Mouse (Mus musculus): ENCODE measurements around the gene Psmd4. TPM values are rescaled to one million over a fixed set of nuclear protein-coding genes. Genes with fewer than 3 reads are reported as not detected.
"Not testable (repeated sequence)": the region's sequence is repeated elsewhere in the genome, so short reads cannot be mapped to it uniquely, and the experiment has no call there.

Psmd4 gene
- total RNA-seq, 2 experiments from 2014 or later = 156 to 164 TPM

DNA sequence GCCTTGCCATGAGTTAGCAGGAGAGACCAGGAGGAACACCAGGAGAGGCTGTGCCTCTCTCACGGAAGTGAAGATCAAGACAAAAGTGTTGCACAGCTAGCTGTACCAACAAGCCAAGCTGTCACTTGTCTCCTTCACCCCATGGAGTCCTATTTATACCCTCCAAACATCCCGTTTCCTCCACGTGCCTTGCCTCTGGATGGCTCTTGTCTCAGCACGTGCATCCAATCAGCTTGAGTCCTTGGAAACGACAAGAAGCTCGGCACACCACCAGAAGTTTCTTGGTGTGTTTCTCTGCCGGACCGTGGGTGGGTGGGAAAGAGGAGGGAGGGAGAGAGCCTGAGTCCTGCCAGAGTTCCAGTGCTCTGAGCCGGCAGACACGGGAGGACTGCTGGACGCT, 17.9 kb downstream of the Psmd4 start:
- no peak overlapping the region for H3K27ac ChIP-seq
- peak in 1 of 2 experiments; percentile 34 for DNase-seq (ENCODE audit: extremely low spot score in 1 of 2, low spot score in 2 of 2)
- H3K4me3 ChIP-seq = no peak overlapping the region
- TF ChIP-seq CTCF (IDR thresholded peaks at IDR 0.05) = no peak
- intact Hi-C loops (cut with DNase I) = no loop called here

DNA sequence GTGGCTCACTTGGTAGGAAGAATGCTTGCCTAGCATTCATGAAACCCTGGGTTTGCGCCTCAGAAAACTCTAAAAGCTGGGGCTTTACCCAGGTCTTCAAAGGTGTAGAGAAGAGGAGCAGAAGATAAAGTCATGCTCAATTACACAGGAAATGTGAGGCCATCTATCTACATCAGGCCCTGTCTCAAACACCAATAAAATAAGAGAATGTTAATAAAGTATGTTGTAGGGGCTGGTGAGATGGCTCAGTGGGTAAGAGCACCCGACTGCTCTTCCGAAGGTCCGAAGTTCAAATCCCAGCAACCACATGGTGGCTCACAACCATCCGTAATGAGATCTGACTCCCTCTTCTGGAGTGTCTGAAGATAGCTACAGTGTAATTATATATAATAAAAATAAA, 21.5 kb downstream of the Psmd4 start:
- DNase-seq (ENCODE audit: extremely low spot score in 1 of 2, low spot score in 2 of 2); H3K4me3 ChIP-seq; intact Hi-C loops (cut with DNase I); H3K27ac ChIP-seq: not testable (repeated sequence)

DNA sequence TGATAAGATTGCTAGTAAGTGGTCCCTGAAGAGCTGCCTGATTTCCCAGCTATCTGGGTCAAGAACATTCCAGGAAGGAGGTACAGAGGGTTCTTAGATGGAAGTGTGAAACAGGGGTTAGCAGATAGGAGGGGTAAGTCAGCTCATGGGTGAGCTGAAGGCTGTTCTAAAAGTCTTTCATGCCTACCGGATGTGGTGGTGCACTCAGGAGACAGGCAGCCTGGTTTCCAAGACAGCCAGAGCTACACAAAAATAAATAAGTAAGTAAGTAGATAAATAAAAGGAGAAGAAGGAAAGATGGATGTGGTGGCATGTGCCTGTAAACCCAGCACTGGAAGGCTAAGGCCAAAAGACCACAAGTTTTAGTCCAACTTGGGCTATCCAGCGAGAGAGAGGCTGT, 23.7 kb downstream of the Psmd4 start:
- Histone ChIP-seq H3K27ac (no peak overlapping the region), H3K4me3 (no peak overlapping the region)
- intact Hi-C loops (cut with DNase I) = no loop called here
- DNase-seq (ENCODE audit: extremely low spot score in 1 of 2, low spot score in 2 of 2) = no peak
- TF ChIP-seq CTCF (IDR thresholded peaks at IDR 0.05) = no peak

DNA sequence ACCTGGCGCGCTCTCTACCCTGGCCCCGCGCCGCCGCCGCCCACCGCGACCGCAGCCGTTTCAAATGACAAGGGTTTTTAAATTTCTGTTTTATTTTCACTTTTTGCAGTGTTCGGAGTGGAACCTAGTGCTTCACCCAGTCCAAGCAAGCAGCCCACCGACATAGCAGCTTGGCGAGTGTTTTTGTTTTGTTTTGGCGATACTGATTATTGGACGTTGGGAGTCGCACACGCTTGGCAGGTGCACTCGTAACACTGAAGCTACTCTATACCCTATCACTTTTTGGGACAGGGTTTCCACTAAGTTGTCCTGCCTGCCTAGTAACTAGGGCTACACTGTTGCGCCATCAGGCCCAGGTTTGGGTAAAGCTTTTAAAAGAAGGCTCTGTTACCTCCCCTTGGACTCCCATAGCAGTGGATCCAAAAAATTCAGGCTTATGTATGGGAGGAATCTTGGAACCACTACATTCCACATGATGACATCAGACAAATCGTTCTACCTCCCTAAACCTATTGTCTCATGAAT, 25.8 kb downstream of the Psmd4 start:
- no peak for TF ChIP-seq CTCF (IDR thresholded peaks at IDR 0.05)
- no peak for DNase-seq (ENCODE audit: extremely low spot score in 1 of 2, low spot score in 2 of 2)
- intact Hi-C loops (cut with DNase I) = no loop called here
- Histone ChIP-seq H3K4me3 (peak overlapping the region; percentile 95), H3K27ac (peak overlapping the region; percentile 94)

DNA sequence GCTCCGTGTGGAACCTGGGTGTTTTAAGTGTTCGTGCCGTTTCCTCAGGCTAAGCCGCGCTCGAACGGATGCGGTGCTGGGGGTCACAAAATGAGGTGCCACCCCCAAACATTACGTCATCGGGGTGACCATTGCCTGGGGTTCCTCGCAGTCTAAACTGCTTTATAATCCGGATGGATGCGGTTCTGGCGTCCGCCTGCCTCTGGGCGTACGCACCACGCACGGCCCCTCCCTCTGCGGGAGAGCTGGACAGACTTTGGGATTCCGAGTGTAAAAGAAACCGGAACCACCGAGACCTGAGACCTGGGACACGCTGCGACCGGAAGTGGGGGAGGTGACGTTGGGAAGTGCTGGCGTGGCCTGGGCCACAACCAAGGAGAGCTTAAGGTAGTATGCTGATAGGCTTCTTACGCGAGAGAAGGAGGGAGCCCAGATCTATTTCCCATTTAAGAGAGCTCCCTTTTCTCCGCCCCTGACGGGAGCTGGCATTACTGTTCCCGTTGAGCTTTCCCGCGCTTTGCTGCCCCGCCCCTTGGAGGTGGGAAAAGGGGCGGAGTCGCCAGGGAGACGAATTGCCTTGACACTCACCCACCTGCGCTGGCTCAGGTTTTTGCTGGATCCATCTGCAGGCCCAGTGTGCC, 26.4 kb downstream of the Psmd4 start:
- intact Hi-C loops (cut with DNase I) = no loop called here
- TF ChIP-seq CTCF (IDR thresholded peaks at IDR 0.05) = no peak; the same call in 1 of the 2 replicates
- H3K4me3 ChIP-seq = peak overlapping the region; percentile 95
- H3K27ac ChIP-seq = peak overlapping the region; percentile 94
- DNase-seq (ENCODE audit: extremely low spot score in 1 of 2, low spot score in 2 of 2) = peak; percentile 91 to 92

DNA sequence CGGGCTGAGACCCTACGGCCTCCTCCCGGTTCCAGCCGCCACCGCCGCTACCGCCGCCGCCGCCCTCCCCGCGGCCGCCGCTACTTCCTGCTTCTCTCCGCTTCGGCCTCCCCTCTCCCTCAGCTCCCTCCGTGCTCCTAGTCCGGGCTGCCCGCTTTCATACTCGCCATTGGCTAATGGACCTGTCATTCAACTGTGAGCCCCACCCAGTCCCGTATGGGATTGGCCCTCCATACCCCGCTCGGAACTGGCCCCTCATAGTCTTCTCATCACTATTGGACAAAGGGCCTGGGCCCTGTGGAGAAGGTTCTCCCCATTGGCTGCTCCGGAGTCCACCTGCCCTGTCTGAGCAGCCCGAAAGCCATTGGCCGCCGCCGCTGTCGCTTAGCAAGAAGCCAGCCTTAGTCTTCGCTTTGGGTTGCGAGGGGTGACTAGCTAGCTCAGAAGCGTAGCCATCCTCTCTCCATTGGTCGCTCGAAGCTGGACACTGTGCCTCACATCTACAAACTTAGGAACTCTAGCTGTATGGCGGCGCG, 27.0 kb downstream of the Psmd4 start, which contains the start of gene Zfp687:
Gene Zfp687 (minus strand): TSS at position 112 of the 536 bp plus-strand sequence.
- no peak for TF ChIP-seq CTCF (IDR thresholded peaks at IDR 0.05)
- intact Hi-C loops (cut with DNase I) = no loop called here
- Histone ChIP-seq H3K27ac (peak within 1 kb of the TSS; percentile 94), H3K4me3 (peak within 1 kb of the TSS; percentile 95)
- DNase-seq (ENCODE audit: extremely low spot score in 1 of 2, low spot score in 2 of 2) = peak; percentile 99 to 100

DNA sequence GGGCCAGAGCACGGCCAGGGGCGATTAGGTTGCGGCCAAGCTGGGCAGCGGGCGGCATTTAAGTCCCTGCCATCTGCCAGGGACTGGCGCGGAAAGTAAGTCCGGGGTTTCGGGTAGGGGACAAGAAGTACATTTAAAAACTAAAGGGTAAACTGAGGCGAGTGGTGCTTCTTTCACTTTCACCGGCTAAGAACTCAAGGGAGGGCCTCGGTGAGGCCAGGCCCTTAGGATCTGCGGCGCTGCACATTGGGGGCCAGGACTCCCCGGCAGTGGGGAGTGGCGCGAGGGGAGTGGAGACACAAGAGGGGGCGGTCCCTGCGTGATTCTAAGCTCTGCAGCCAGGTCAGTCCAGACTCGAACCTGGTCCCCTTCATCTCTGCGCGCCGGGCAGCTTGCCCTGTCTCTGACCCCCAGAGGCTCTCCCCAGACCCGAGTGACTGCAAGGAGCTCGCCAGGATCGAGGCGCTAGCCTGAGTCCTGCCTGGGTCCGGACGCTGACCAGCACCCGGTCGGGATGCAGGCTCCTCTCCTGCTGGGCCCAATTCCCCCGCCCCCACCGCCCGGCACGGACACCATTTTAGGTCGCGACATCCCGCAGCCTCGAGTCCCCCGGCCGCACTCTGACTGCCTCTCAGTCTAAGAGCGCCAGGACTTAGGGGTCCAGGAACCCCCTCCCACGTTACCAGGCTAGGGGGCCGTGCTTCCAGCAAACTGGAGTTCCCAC, 27.8 kb downstream of the Psmd4 start:
- intact Hi-C loops (cut with DNase I) = no loop called here
- TF ChIP-seq CTCF (IDR thresholded peaks at IDR 0.05) = no peak
- peak overlapping the region; percentile 85 for H3K27ac ChIP-seq
- H3K4me3 ChIP-seq = peak overlapping the region; percentile 95
- peak; percentile 41 to 46 for DNase-seq (ENCODE audit: extremely low spot score in 1 of 2, low spot score in 2 of 2)

DNA sequence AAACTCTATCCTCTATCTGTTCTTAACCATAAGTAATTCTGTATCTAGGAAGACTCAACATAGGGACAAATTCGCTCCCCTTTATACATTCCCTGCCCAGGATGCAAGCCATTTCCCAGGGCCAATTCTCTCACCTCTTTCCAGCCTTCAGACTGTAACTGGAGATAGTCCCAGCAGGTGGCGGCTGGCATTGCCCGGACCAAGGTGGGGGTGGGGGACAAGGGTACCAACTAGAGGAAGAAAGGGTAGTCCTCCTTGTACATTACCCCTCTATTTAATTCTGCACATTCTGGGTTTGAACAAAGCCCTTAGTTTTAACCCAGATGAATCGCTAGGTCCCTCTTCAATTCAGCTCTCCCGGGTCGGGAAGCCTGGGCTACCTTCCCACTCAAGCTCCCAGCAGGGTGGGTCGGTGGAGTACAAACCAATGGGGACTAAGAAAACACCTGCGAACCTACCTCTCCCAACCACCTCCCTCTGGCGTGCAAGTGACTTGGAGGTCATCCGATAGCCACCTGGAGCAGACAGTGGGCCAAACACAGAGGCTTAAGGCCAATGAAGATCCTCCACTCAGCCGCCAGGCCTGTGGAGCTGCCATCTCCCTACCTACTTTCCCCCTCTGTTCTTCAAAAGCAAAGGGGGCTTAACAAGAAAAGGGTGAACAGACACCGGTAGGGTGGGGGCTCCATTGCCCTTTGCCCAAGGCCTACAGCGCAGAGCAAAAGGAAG, 28.6 kb downstream of the Psmd4 start:
- TF ChIP-seq CTCF (IDR thresholded peaks at IDR 0.05) = no peak; the same call in 1 of the 2 replicates
- Histone ChIP-seq H3K27ac (peak overlapping the region; percentile 85; the same call in 1 of the 2 replicates), H3K4me3 (peak overlapping the region; percentile 95)
- intact Hi-C loops (cut with DNase I) = no loop called here
- DNase-seq (ENCODE audit: extremely low spot score in 1 of 2, low spot score in 2 of 2) = no peak

DNA sequence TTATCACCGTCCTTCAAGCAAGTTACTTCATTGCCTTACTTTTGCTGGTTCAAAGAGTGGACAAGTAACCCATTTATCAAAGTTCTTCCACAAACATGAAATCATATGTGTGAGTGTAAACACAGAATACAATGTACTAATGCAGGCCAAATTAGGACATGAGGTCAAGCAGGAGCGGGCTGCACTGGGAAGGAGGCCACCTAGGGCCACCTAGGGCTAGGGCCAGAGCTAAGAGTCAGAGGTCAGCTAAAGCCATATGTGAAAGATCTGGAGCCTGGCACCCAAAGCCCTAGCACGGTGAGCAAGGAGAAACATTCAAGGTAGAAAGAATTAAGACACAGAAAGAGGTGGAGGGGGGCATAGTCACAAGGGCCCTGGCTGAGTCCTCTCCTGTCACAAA, 29.4 kb downstream of the Psmd4 start:
- no peak overlapping the region for H3K4me3 ChIP-seq
- H3K27ac ChIP-seq = no peak overlapping the region
- intact Hi-C loops (cut with DNase I) = no loop called here
- no peak for DNase-seq (ENCODE audit: extremely low spot score in 1 of 2, low spot score in 2 of 2)
- TF ChIP-seq CTCF (IDR thresholded peaks at IDR 0.05) = no peak

DNA sequence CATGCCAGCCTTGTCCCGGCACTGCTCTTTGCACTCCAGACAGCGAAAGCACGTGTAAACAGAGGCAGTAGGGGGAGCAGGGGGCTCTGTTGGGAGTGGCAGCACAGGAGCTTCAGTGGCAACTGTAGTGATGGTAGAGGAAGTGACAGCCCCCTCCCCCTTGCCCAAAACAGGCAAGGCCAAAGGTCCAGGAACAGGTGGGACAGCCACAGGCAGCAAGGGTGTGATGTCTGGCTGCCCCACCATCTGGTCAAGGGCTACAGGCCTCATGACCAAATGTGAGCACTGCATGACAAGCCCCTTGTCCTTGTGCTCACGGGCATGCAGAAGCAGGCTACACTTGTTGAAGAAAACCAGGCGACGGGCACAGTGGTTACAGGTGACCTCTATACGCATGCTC, 32.0 kb downstream of the Psmd4 start:
- DNase-seq (ENCODE audit: extremely low spot score in 1 of 2, low spot score in 2 of 2) = no peak
- no peak for TF ChIP-seq CTCF (IDR thresholded peaks at IDR 0.05)
- intact Hi-C loops (cut with DNase I) = no loop called here
- no peak overlapping the region for H3K27ac ChIP-seq
- H3K4me3 ChIP-seq = no peak overlapping the region

DNA sequence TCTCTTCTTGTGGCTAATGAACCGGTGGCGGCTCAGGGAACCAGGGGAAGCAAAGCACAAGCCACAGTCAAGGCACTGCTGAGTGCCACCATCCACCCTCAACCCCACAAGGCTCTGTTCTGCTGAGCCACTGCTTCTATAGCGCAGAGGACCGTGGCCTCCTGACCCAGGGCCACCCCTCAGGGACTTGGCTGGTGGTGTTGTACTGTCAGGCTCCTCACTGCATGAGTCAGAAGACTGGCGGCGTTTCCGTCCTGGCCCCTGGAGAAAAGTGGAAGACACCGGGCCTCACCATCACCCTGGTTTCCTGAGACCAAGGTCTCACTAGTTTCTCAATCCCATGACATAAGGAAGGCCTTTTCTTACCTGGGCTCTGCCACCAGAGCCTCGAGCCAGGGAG, 34.7 kb downstream of the Psmd4 start:
- no peak for TF ChIP-seq CTCF (IDR thresholded peaks at IDR 0.05)
- no peak overlapping the region for H3K27ac ChIP-seq
- intact Hi-C loops (cut with DNase I) = no loop called here
- DNase-seq (ENCODE audit: extremely low spot score in 1 of 2, low spot score in 2 of 2) = no peak
- H3K4me3 ChIP-seq = no peak overlapping the region

DNA sequence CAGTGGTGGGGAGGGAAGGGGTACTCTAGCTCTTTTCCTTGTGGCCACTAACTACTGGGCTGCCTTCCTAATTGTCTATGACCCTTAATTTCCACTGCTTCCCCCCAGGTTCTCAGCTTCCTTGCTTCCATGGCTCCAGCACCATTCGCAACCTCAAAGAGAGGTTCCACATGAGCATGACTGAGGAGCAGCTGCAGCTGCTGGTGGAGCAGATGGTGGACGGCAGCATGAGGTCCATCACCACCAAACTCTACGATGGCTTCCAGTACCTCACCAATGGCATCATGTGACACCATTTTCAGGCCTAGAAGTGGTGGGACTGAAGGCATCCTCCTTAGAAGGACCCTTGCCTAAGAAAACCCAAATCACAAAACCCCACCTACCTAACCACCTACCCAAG, 36.8 kb downstream of the Psmd4 start:
- no peak overlapping the region for H3K27ac ChIP-seq
- intact Hi-C loops (cut with DNase I) = no loop called here
- TF ChIP-seq CTCF (IDR thresholded peaks at IDR 0.05) = no peak

More for the DNA sequence above, 36.8 kb downstream of the Psmd4 start:
- no peak overlapping the region for H3K4me3 ChIP-seq
- DNase-seq (ENCODE audit: extremely low spot score in 1 of 2, low spot score in 2 of 2) = no peak
